ENCODE assay signal across 28 mouse cellular contexts in the genomic region with DNA sequence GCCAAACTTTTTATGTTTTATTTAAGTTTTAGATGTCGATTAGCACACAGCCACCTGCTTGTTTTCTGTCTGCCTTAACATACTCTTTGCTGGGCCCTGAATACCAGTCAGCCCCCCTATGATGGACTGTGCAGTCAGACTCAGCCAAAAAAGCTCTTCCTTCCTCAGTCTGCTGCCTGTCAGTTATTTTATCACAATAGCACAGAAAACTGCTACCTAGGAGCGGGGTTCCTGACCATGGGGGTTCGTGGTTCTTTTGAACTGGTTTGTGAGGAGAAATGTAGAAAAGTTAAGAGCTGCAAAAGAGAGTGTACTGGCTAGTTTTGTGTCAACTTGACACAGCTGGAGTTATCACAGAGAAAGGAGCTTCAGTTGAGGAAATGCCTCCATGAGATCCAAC. TPM values are rescaled to one million over a fixed set of nuclear protein-coding genes. Genes with fewer than 3 reads are reported as not detected.
"Had no signal": no experiment of that assay in that cellular context is flagged by ENCODE, and none has a peak within 500 bp of the region (broad histone marks: within the 10 kb centered on the region; RNA-seq: fewer than 3 reads in every experiment).

No protein-coding gene starts in this region.

- DNase-seq: cerebellum, adult 8-10 months; cerebellum, adult 9-10 months; cerebellum, adult 9-11 months; cerebellum, postnatal 10 days; cerebellum, postnatal 14 days; cerebellum, postnatal 25 days; cerebellum, postnatal 36 days; embryo, embryonic 11 days; gastrocnemius, adult 2 months; gastrocnemius, postnatal 10 days; gastrocnemius, postnatal 14 days; gastrocnemius, postnatal 25 days; gastrocnemius, postnatal 36 days; heart, adult 11 months; heart, adult 18-20 months; heart, adult 2 months had no signal

- H3K4me2 ChIP-seq: embryonic facial prominence, embryonic 12.5 days; embryonic facial prominence, embryonic 13.5 days; embryonic facial prominence, embryonic 15.5 days; forebrain, embryonic 12.5 days; forebrain, embryonic 13.5 days; forebrain, embryonic 15.5 days had no signal

- H3K27ac ChIP-seq: embryonic facial prominence, embryonic 10.5 days; embryonic facial prominence, embryonic 12.5 days; embryonic facial prominence, embryonic 13.5 days; embryonic facial prominence, embryonic 15.5 days; forebrain, embryonic 10.5 days; forebrain, embryonic 12.5 days; forebrain, embryonic 13.5 days; forebrain, embryonic 15.5 days; gastrocnemius, adult 2 months; heart, adult 2 months had no signal

- H3K4me3 ChIP-seq: embryonic facial prominence, embryonic 10.5 days; embryonic facial prominence, embryonic 12.5 days; embryonic facial prominence, embryonic 13.5 days; embryonic facial prominence, embryonic 15.5 days; erythroblast, embryonic 14.5 days; forebrain, embryonic 10.5 days; forebrain, embryonic 12.5 days; forebrain, embryonic 13.5 days; forebrain, embryonic 15.5 days; gastrocnemius, adult 2 months; heart, adult 2 months had no signal

- H3K27me3 ChIP-seq: embryonic facial prominence, embryonic 12.5 days; embryonic facial prominence, embryonic 13.5 days; embryonic facial prominence, embryonic 15.5 days; forebrain, embryonic 12.5 days; forebrain, embryonic 13.5 days; forebrain, embryonic 15.5 days had no signal

- ATAC-seq: forebrain, embryonic 13.5 days; forebrain, embryonic 14.5 days; forebrain, embryonic 15.5 days; forebrain, embryonic 16.5 days had no signal

- H3K4me1 ChIP-seq: embryonic facial prominence, embryonic 10.5 days; embryonic facial prominence, embryonic 12.5 days; embryonic facial prominence, embryonic 13.5 days; embryonic facial prominence, embryonic 15.5 days; forebrain, embryonic 15.5 days had no signal

- H3K9ac ChIP-seq: embryonic facial prominence, embryonic 12.5 days; embryonic facial prominence, embryonic 13.5 days; embryonic facial prominence, embryonic 15.5 days; forebrain, embryonic 12.5 days; forebrain, embryonic 13.5 days; forebrain, embryonic 15.5 days had no signal

RNA-seq across cellular contexts. Expression of a gene that starts 55.0 kb away (rescaled TPM):
- total RNA-seq: granulocyte monocyte progenitor cell, adult 5-6 weeks had no signal
